Comparison of ENCODE assay signal across 10 mouse cellular contexts in the genomic region with DNA sequence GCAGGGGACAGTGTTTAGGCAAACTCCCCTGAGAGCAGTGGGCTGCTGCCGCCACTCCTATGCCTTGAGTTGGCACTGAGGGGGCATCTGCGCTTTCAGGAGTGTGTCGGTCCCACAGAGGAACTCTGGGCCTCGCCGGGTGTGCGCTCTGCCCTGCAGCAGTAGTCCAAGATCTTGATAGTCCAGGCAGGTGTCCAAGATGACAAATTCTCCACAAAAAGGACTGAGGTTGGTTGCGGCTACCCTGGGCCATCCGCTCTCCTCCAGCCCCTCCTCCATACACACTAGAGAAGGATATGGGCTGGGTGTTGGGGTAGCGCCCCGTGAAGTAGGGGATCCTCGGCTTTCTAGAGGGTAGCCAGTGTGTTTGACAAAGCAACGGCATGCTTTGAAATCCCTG. TPM values are rescaled to one million over a fixed set of nuclear protein-coding genes. Genes with fewer than 3 reads are reported as not detected.
DNase-seq lines count a peak whose midpoint lies in the region; ATAC-seq and TF ChIP-seq lines count a peak whose summit lies in the region.
"Had no signal": no experiment of that assay in that cellular context is flagged by ENCODE, and none has a peak within 500 bp of the region (broad histone marks: within the 10 kb centered on the region; RNA-seq: fewer than 3 reads in every experiment).

No protein-coding gene starts in this region.

- TF ChIP-seq EP300 in lung, postnatal 0 days (IDR thresholded peaks at IDR 0.05), result no peak

- no peak for TF ChIP-seq POLR2A in lung, adult 2 months (IDR thresholded peaks at IDR 0.05; ENCODE audit: borderline replicate concordance, extremely low read depth, low read depth, low read length)

- no peak for DNase-seq in lung, postnatal 0 days (ENCODE audit: low spot score)
- no peak for DNase-seq in lung, adult 2 months
- no peak for DNase-seq in left cerebral cortex, adult 8-10 months (ENCODE audit: low spot score in 2 of 2)

- H3K27ac ChIP-seq in forebrain, embryonic 16.5 days (ENCODE audit: low read length), result no peak overlapping the region
- H3K27ac ChIP-seq in forebrain, embryonic 12.5 days, result no peak overlapping the region
- no peak overlapping the region for H3K27ac ChIP-seq in lung, postnatal 0 days (ENCODE audit: low read length)
- H3K27ac ChIP-seq in liver, embryonic 12.5 days, result no peak overlapping the region
- peak overlapping the region; percentile 49 for H3K27ac ChIP-seq in stomach, embryonic 16.5 days (ENCODE audit: low read length)
- H3K27ac ChIP-seq: left cerebral cortex, adult 2 months had no signal

- H3K9ac ChIP-seq in forebrain, embryonic 16.5 days (replicated peaks; ENCODE audit: low read depth, low read length), result no peak overlapping the region
- no peak overlapping the region for H3K9ac ChIP-seq in forebrain, embryonic 12.5 days
- no peak overlapping the region for H3K9ac ChIP-seq in lung, postnatal 0 days (replicated peaks; ENCODE audit: low read depth)
- H3K9ac ChIP-seq in liver, embryonic 12.5 days, result no peak overlapping the region
- H3K9ac ChIP-seq in stomach, embryonic 16.5 days (ENCODE audit: low read length), result peak overlapping the region; percentile 52

- no peaks in the 10 kb centered on the region for H3K27me3 ChIP-seq in forebrain, embryonic 16.5 days (replicated peaks; ENCODE audit: control insufficient read depth, insufficient read depth, low read length)
- peaks cover 24% of the 10 kb centered on the region for H3K27me3 ChIP-seq in forebrain, embryonic 12.5 days
- no peaks in the 10 kb centered on the region for H3K27me3 ChIP-seq in lung, postnatal 0 days (replicated peaks; ENCODE audit: insufficient read depth, low read length)
- H3K27me3 ChIP-seq in liver, embryonic 12.5 days (replicated peaks), result peaks cover 18% of the 10 kb centered on the region
- no peaks in the 10 kb centered on the region for H3K27me3 ChIP-seq in stomach, embryonic 16.5 days (ENCODE audit: control insufficient read depth, insufficient read depth, low read length)

- WGBS in forebrain, embryonic 16.5 days, result 48% methylated on average over 12 of the region's 12 CpGs
- 54% methylated on average over 12 of the region's 12 CpGs for WGBS in forebrain, embryonic 12.5 days
- 36% methylated on average over 12 of the region's 12 CpGs for WGBS in lung, postnatal 0 days
- WGBS in lung, adult 2 months, result 48% methylated on average over 12 of the region's 12 CpGs
- WGBS in liver, embryonic 12.5 days (ENCODE audit: insufficient replicate concordance), result 62% methylated on average over 12 of the region's 12 CpGs
- 31% methylated on average over 12 of the region's 12 CpGs for WGBS in stomach, embryonic 16.5 days

- TF ChIP-seq CTCF in lung, postnatal 0 days (IDR thresholded peaks at IDR 0.05), result no peak
- TF ChIP-seq CTCF in lung, adult 2 months (IDR thresholded peaks at IDR 0.05; ENCODE audit: insufficient read depth, low read length), result no peak

- H3K36me3 ChIP-seq in forebrain, embryonic 16.5 days (ENCODE audit: control insufficient read depth, insufficient read depth), result no peaks in the 10 kb centered on the region
- H3K36me3 ChIP-seq in forebrain, embryonic 12.5 days (replicated peaks), result no peaks in the 10 kb centered on the region
- no peaks in the 10 kb centered on the region for H3K36me3 ChIP-seq in lung, postnatal 0 days (ENCODE audit: insufficient read depth, low read length)
- H3K36me3 ChIP-seq in liver, embryonic 12.5 days, result no peaks in the 10 kb centered on the region
- no peaks in the 10 kb centered on the region for H3K36me3 ChIP-seq in stomach, embryonic 16.5 days (ENCODE audit: control insufficient read depth, insufficient read depth, low read length)

- ATAC-seq in forebrain, embryonic 16.5 days, result peak; percentile 34
- no peak for ATAC-seq in forebrain, embryonic 12.5 days (ENCODE audit: low FRiP score)
- no peak for ATAC-seq in lung, postnatal 0 days
- peak; percentile 25; the same call in 1 of the 2 replicates for ATAC-seq in liver, embryonic 12.5 days
- ATAC-seq in stomach, embryonic 16.5 days (ENCODE audit: insufficient read depth, low FRiP score), result peak; percentile 14; the same call in 1 of the 2 replicates
- no peak for ATAC-seq in megakaryocyte progenitor cell, adult 5-6 weeks (replicated peaks; ENCODE audit: poor library complexity)

- peaks cover 6% of the 10 kb centered on the region; the same call in 1 of the 2 replicates for H3K4me1 ChIP-seq in forebrain, embryonic 16.5 days (replicated peaks; ENCODE audit: control insufficient read depth, insufficient read depth, low read length)
- H3K4me1 ChIP-seq in forebrain, embryonic 12.5 days, result peaks cover 22% of the 10 kb centered on the region
- H3K4me1 ChIP-seq in lung, postnatal 0 days (ENCODE audit: insufficient read depth, low read depth, low read length), result no peaks in the 10 kb centered on the region
- H3K4me1 ChIP-seq in lung, adult 2 months (ENCODE audit: control insufficient read depth, insufficient read depth, low read length), result peaks cover 3% of the 10 kb centered on the region; the same call in 1 of the 2 replicates
- H3K4me1 ChIP-seq in liver, embryonic 12.5 days, result peaks cover 6% of the 10 kb centered on the region
- H3K4me1 ChIP-seq in stomach, embryonic 16.5 days (ENCODE audit: control insufficient read depth, insufficient read depth, low read length), result peaks cover 20% of the 10 kb centered on the region

- H3K4me2 ChIP-seq in forebrain, embryonic 16.5 days (ENCODE audit: low read length), result no peak overlapping the region
- H3K4me2 ChIP-seq in forebrain, embryonic 12.5 days, result no peak overlapping the region; the same call in 1 of the 2 replicates
- peak overlapping the region; percentile 22; the same call in 1 of the 2 replicates for H3K4me2 ChIP-seq in lung, postnatal 0 days (replicated peaks; ENCODE audit: low read depth, low read length)
- H3K4me2 ChIP-seq in liver, embryonic 12.5 days, result peak overlapping the region; percentile 32
- H3K4me2 ChIP-seq in stomach, embryonic 16.5 days (ENCODE audit: low read depth, low read length), result peak overlapping the region; percentile 48

- H3K4me3 ChIP-seq in forebrain, embryonic 16.5 days (replicated peaks; ENCODE audit: low read length), result no peak overlapping the region
- H3K4me3 ChIP-seq in forebrain, embryonic 12.5 days (replicated peaks), result no peak overlapping the region
- H3K4me3 ChIP-seq in lung, postnatal 0 days (ENCODE audit: low read depth, low read length), result no peak overlapping the region
- no peak overlapping the region for H3K4me3 ChIP-seq in lung, adult 2 months (replicated peaks; ENCODE audit: extremely low read depth, low read depth, low read length)
- no peak overlapping the region for H3K4me3 ChIP-seq in liver, embryonic 12.5 days
- peak overlapping the region; percentile 15 for H3K4me3 ChIP-seq in stomach, embryonic 16.5 days (replicated peaks; ENCODE audit: low read length)
- H3K4me3 ChIP-seq: left cerebral cortex, adult 2 months; myocyte had no signal

- no peaks in the 10 kb centered on the region for H3K9me3 ChIP-seq in forebrain, embryonic 16.5 days (ENCODE audit: control insufficient read depth, low read length)
- H3K9me3 ChIP-seq in forebrain, embryonic 12.5 days, result no peaks in the 10 kb centered on the region
- no peaks in the 10 kb centered on the region for H3K9me3 ChIP-seq in lung, postnatal 0 days (ENCODE audit: low read length)
- H3K9me3 ChIP-seq in liver, embryonic 12.5 days (replicated peaks), result no peaks in the 10 kb centered on the region
- H3K9me3 ChIP-seq in stomach, embryonic 16.5 days (replicated peaks; ENCODE audit: control insufficient read depth, low read length), result no peaks in the 10 kb centered on the region

RNA-seq across cellular contexts. Expression of a gene that starts 9.2 kb away (rescaled TPM):
- polyA plus RNA-seq in forebrain, embryonic 16.5 days (2015; fragmentation: Nextera tagmentation; extraction: Ambion mirVana), result 7.5 and 9.0 TPM in 2 replicates
- polyA plus RNA-seq in forebrain, embryonic 12.5 days (2016; fragmentation: Nextera tagmentation; extraction: Ambion mirVana), result 7.1 and 7.4 TPM in 2 replicates
- polyA plus RNA-seq in lung, postnatal 0 days (2015; fragmentation: Nextera tagmentation; extraction: Ambion mirVana), result 3.1 TPM in 2 replicates
- polyA plus RNA-seq in lung, adult 2 months (2012; rRNA removed), result 12.0 and 12.5 TPM in 2 replicates
- polyA plus RNA-seq in liver, embryonic 12.5 days (2016; fragmentation: Nextera tagmentation; extraction: Ambion mirVana), result 2.9 and 3.0 TPM in 2 replicates
- 4.3 and 4.8 TPM in 2 replicates for polyA plus RNA-seq in stomach, embryonic 16.5 days (2015; fragmentation: Nextera tagmentation; extraction: Ambion mirVana)
- 10 to 100 TPM; 40.9 to 45.1 (median 44.2) TPM for total RNA-seq in left cerebral cortex, adult 8-10 months (2022)
- 10.8 and 11.2 TPM in 2 replicates for total RNA-seq in megakaryocyte progenitor cell, adult 5-6 weeks (2015)
- 10.5 and 10.6 TPM in 2 replicates for total RNA-seq in megakaryocyte progenitor cell, adult 5-6 weeks (2017)

RNA-seq across cellular contexts. Expression of a gene that starts 10.0 kb away (rescaled TPM):
- 90.8 and 95.3 TPM in 2 replicates for polyA plus RNA-seq in forebrain, embryonic 16.5 days (2015; fragmentation: Nextera tagmentation; extraction: Ambion mirVana)
- 107 and 110 TPM in 2 replicates for polyA plus RNA-seq in forebrain, embryonic 12.5 days (2016; fragmentation: Nextera tagmentation; extraction: Ambion mirVana)
- 34.7 and 38.1 TPM in 2 replicates for polyA plus RNA-seq in lung, postnatal 0 days (2015; fragmentation: Nextera tagmentation; extraction: Ambion mirVana)
- 19.3 and 28.7 TPM in 2 replicates for polyA plus RNA-seq in lung, adult 2 months (2012; rRNA removed)
- polyA plus RNA-seq in liver, embryonic 12.5 days (2016; fragmentation: Nextera tagmentation; extraction: Ambion mirVana), result 184 and 189 TPM in 2 replicates
- polyA plus RNA-seq in stomach, embryonic 16.5 days (2015; fragmentation: Nextera tagmentation; extraction: Ambion mirVana), result 108 and 114 TPM in 2 replicates
- 10 to 100 TPM; 73.7 to 94.6 (median 86.7) TPM for total RNA-seq in left cerebral cortex, adult 8-10 months (2022)
- 111 and 121 TPM in 2 replicates for total RNA-seq in megakaryocyte progenitor cell, adult 5-6 weeks (2015)
- total RNA-seq in megakaryocyte progenitor cell, adult 5-6 weeks (2017), result 197 and 244 TPM in 2 replicates

Comparison
In these comparisons a context has a peak if more than half of its experiments do, and no peak if none do; other contexts are left out.
1. ATAC-seq: peak in forebrain, embryonic 16.5 days (single experiment), liver, embryonic 12.5 days (single experiment) and stomach, embryonic 16.5 days (single experiment); none in forebrain, embryonic 12.5 days (single experiment), lung, postnatal 0 days (single experiment) and megakaryocyte progenitor cell, adult 5-6 weeks (single experiment).
2. H3K4me2 ChIP-seq: peak in lung, postnatal 0 days (single experiment), liver, embryonic 12.5 days (single experiment) and stomach, embryonic 16.5 days (single experiment); none in forebrain, embryonic 16.5 days (single experiment) and forebrain, embryonic 12.5 days (single experiment).